Mouse (Mus musculus): Measurements from ENCODE around the gene Slc46a3. TPM values are rescaled to one million over a fixed set of nuclear protein-coding genes. Genes with fewer than 3 reads are reported as not detected.

Gene Slc46a3
- polyA plus RNA-seq, 1 experiment from 2014 or later: 4.6 TPM

- no peak for ATAC-seq
- CTCF ChIA-PET: interaction anchor here (1.3 to 1.5 kb wide), 3 partner anchors 10 to 156 kb away, joined by 3 to 5 read pairs (median 4); no protein-coding TSS in a partner anchor
- no peak for TF ChIP-seq CTCF (IDR thresholded peaks at IDR 0.05)
- DNase-seq (ENCODE audit: low read depth, low spot score): no peak
- POLR2A ChIA-PET: interaction anchor here (1.1 to 1.2 kb wide), 2 partner anchors 12 to 14 kb away, joined by 3 read pairs; partner anchors contain the start of gene Pomp
- H3K27me3 ChIP-seq: no peaks in the 10 kb centered on the region
- in situ Hi-C loops (cut with MboI; ENCODE audit: low pct_unique_long_range_greater_than_20kb): no loop called here
Measured at GRCm38 (mm10) chr5:147874491-147875065, 20.0 kb downstream of the Slc46a3 start.

- ChIA-PET POLR2A (interaction anchor here (0.7 kb wide), 1 partner anchor 23 kb away, joined by 3 read pairs; no protein-coding TSS in a partner anchor), CTCF (interaction anchor here (1.3 to 1.5 kb wide), 2 partner anchors 13 to 23 kb away, joined by 3 to 4 read pairs; partner anchors contain the start of gene Slc46a3)
- in situ Hi-C loops (cut with MboI; ENCODE audit: low pct_unique_long_range_greater_than_20kb): no loop called here
- no peaks in the 10 kb centered on the region for H3K27me3 ChIP-seq
- no peak for TF ChIP-seq CTCF (IDR thresholded peaks at IDR 0.05)
- DNase-seq (ENCODE audit: low read depth, low spot score) (no peak), ATAC-seq (peak; percentile 45)
Measured at GRCm38 (mm10) chr5:147871091-147871820, 23.4 kb downstream of the Slc46a3 start.

- ATAC-seq (no peak), DNase-seq (ENCODE audit: low read depth, low spot score) (no peak)
- in situ Hi-C loops (cut with MboI; ENCODE audit: low pct_unique_long_range_greater_than_20kb): no loop called here
- ChIA-PET CTCF (interaction anchor here (0.8 to 1.3 kb wide), 3 partner anchors 10 to 24 kb away, joined by 3 read pairs; partner anchors contain the start of gene Slc46a3), POLR2A (interaction anchor here (0.5 to 0.7 kb wide), 2 partner anchors 12 to 24 kb away, joined by 3 to 4 read pairs; no protein-coding TSS in a partner anchor)
- H3K27me3 ChIP-seq: no peaks in the 10 kb centered on the region
- no peak for TF ChIP-seq CTCF (IDR thresholded peaks at IDR 0.05)
Measured at GRCm38 (mm10) chr5:147870296-147870695, 24.3 kb downstream of the Slc46a3 start.

GRCm38 (mm10) chr5:147869568-147869967, 25.0 kb downstream of the Slc46a3 start:
- H3K27me3 ChIP-seq: no peaks in the 10 kb centered on the region
- DNase-seq (ENCODE audit: low read depth, low spot score): no peak
- CTCF ChIA-PET: interaction anchor here (0.6 to 1.2 kb wide), 3 partner anchors 11 to 1083 kb away, joined by 3 read pairs; no protein-coding TSS in a partner anchor
- POLR2A ChIA-PET: interaction anchor here (0.5 kb wide), 1 partner anchor 11 kb away, joined by 4 read pairs; no protein-coding TSS in a partner anchor
- TF ChIP-seq CTCF (IDR thresholded peaks at IDR 0.05): no peak
- no peak for ATAC-seq
- in situ Hi-C loops (cut with MboI; ENCODE audit: low pct_unique_long_range_greater_than_20kb): no loop called here

GRCm38 (mm10) chr5:147868674-147869073, 25.9 kb downstream of the Slc46a3 start:
- DNase-seq (ENCODE audit: low read depth, low spot score) (no peak), ATAC-seq (no peak)
- in situ Hi-C loops (cut with MboI; ENCODE audit: low pct_unique_long_range_greater_than_20kb): no loop called here
- ChIA-PET POLR2A (interaction anchor here (0.7 kb wide), 1 partner anchor 25 kb away, joined by 3 read pairs; no protein-coding TSS in a partner anchor), CTCF (interaction anchor here (0.7 to 0.9 kb wide), 3 partner anchors 8 to 23 kb away, joined by 3 to 5 read pairs (median 3); partner anchors contain the start of gene Pomp)
- no peak for TF ChIP-seq CTCF (IDR thresholded peaks at IDR 0.05)
- no peaks in the 10 kb centered on the region for H3K27me3 ChIP-seq

- CTCF ChIA-PET: interaction anchor here (1.3 to 1.6 kb wide), 2 partner anchors 8 to 32 kb away, joined by 4 to 5 read pairs; no protein-coding TSS in a partner anchor
- no peak for TF ChIP-seq CTCF (IDR thresholded peaks at IDR 0.05)
- peak; percentile 55 for DNase-seq (ENCODE audit: low read depth, low spot score)
Measured at GRCm38 (mm10) chr5:147860449-147861261, 34.0 kb downstream of the Slc46a3 start, which contains the start of gene Pomp. Gene Pomp (plus strand): TSS chr5:147860461.

GRCm38 (mm10) chr5:147860076-147860448, 34.6 kb downstream of the Slc46a3 start:
- ATAC-seq: peak; percentile 44
- CTCF ChIA-PET: interaction anchor here (1.3 to 1.6 kb wide), 2 partner anchors 8 to 32 kb away, joined by 4 to 5 read pairs; no protein-coding TSS in a partner anchor
- POLR2A ChIA-PET: interaction anchor here (1.1 kb wide), 1 partner anchor 14 kb away, joined by 3 read pairs; no protein-coding TSS in a partner anchor

More at GRCm38 (mm10) chr5:147860449-147861261, 34.0 kb downstream of the Slc46a3 start, which contains the start of gene Pomp:
- in situ Hi-C loops (cut with MboI; ENCODE audit: low pct_unique_long_range_greater_than_20kb): no loop called here
- no peaks in the 10 kb centered on the region for H3K27me3 ChIP-seq
- ATAC-seq: peak; percentile 86
- POLR2A ChIA-PET: interaction anchor here (1.1 kb wide), 1 partner anchor 14 kb away, joined by 3 read pairs; no protein-coding TSS in a partner anchor

GRCm38 (mm10) chr5:147850194-147850593, 44.4 kb downstream of the Slc46a3 start:
- in situ Hi-C loops (cut with MboI; ENCODE audit: low pct_unique_long_range_greater_than_20kb): no loop called here
- H3K27me3 ChIP-seq: no peaks in the 10 kb centered on the region
- no peak for TF ChIP-seq CTCF (IDR thresholded peaks at IDR 0.05)
- DNase-seq (ENCODE audit: low read depth, low spot score): no peak
- ATAC-seq: no peak
- POLR2A ChIA-PET: no interaction called here
- CTCF ChIA-PET: interaction anchor here (1.2 kb wide), 1 partner anchor 15 kb away, joined by 3 read pairs; no protein-coding TSS in a partner anchor

More at GRCm38 (mm10) chr5:147860076-147860448, 34.6 kb downstream of the Slc46a3 start:
- H3K27me3 ChIP-seq: no peaks in the 10 kb centered on the region
- no peak for TF ChIP-seq CTCF (IDR thresholded peaks at IDR 0.05)
- DNase-seq (ENCODE audit: low read depth, low spot score): peak; percentile 44
- in situ Hi-C loops (cut with MboI; ENCODE audit: low pct_unique_long_range_greater_than_20kb): no loop called here

- in situ Hi-C loops (cut with MboI; ENCODE audit: low pct_unique_long_range_greater_than_20kb): loop anchor here (5.0 kb wide), 4 partner anchors 61 to 446 kb away; partner anchors contain the start of gene Flt3
Measured at GRCm38 (mm10) chr5:147848164-147848863, 46.3 kb downstream of the Slc46a3 start.

More at GRCm38 (mm10) chr5:147848164-147848863, 46.3 kb downstream of the Slc46a3 start:
- ChIA-PET POLR2A (no interaction called here), CTCF (interaction anchor here (0.6 to 2.0 kb wide), 18 partner anchors 9 to 429 kb away, joined by 3 to 14 read pairs (median 3); no protein-coding TSS in a partner anchor)
- no peak for DNase-seq (ENCODE audit: low read depth, low spot score)
- TF ChIP-seq CTCF (IDR thresholded peaks at IDR 0.05): peak; percentile 93
- no peak for ATAC-seq
- no peaks in the 10 kb centered on the region for H3K27me3 ChIP-seq

Data from Patski (cell line).